Mouse (Mus musculus): Measurements from ENCODE around the gene Sergef. TPM values are rescaled to one million over a fixed set of nuclear protein-coding genes. Genes with fewer than 3 reads are reported as not detected.
"Not testable (repeated sequence)": the region's sequence is repeated elsewhere in the genome, so short reads cannot be mapped to it uniquely, and the experiment has no call there.

Sergef gene
- 6.6 and 13.7 TPM in 2 replicates for total RNA-seq (2017)

DNA sequence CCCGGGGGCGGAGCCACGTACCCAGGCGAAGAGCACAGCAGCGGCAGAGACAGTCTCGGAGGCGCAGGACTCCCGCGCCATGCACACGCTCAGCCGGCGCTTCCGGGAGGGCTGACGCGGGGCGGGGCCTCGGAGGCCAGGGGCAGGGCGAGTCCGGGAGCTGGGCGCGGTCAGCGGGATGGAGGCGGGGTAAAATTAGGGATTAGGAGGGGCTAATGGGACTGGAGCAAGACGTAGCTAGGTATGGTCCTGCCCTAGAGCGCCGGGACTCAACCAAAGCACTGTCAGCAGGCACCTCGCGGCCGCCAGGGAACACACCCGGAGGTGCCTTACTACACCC, at the start of gene Sergef:
Gene Sergef (minus strand): TSS at position 116 of the 340 bp plus-strand sequence.
- ATAC-seq (replicated peaks in 1 of 2; ENCODE audit: insufficient read depth in 1 of 2, low FRiP score in 2 of 2, low TSS enrichment in 1 of 2, low read depth in 1 of 2, poor library complexity in 2 of 2, severe bottlenecking in 2 of 2), result peak; percentile 97

DNA sequence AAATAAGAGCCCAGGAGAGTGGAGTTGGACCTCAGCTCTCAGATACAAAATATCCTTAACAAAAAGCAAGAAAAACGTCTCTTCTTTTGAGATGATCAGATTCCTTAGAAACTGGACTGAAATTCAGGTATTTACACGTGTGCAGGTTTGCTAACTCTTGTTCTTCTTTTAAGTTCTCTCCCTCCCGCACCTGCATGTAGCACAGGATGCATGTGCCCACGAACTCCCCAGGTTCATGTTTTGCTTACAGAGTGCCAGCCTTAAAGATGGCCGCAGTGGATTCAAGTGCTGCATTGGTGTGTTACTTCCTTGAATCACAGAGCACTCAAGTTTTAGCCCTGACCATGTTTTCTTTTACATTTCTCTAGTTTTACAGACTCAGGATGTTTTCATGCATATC, 47.2 kb upstream of the Sergef start:
- ATAC-seq (replicated peaks in 1 of 2; ENCODE audit: insufficient read depth in 1 of 2, low FRiP score in 2 of 2, low TSS enrichment in 1 of 2, low read depth in 1 of 2, poor library complexity in 2 of 2, severe bottlenecking in 2 of 2), result no peak

DNA sequence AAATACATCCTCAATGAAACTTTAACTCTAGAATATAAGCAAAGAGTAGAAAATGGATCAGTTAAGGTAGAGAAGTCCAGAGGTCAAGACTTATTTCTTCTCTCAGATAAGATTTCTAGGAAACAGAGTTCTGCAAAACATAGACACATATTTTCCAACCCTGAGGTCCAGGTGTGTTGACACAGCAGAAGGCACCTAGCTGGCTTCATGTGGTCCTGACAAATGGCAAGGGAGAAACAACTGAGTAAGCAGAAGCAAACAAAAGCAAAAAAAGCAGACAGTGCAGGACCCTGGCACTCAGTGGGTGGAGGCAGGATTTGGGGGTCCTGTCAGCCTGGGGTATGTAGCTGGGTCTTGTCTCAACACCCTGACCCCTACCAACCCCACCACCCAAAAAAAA, 41.1 kb upstream of the Sergef start:
- ATAC-seq (replicated peaks in 1 of 2; ENCODE audit: insufficient read depth in 1 of 2, low FRiP score in 2 of 2, low TSS enrichment in 1 of 2, low read depth in 1 of 2, poor library complexity in 2 of 2, severe bottlenecking in 2 of 2), result no peak

DNA sequence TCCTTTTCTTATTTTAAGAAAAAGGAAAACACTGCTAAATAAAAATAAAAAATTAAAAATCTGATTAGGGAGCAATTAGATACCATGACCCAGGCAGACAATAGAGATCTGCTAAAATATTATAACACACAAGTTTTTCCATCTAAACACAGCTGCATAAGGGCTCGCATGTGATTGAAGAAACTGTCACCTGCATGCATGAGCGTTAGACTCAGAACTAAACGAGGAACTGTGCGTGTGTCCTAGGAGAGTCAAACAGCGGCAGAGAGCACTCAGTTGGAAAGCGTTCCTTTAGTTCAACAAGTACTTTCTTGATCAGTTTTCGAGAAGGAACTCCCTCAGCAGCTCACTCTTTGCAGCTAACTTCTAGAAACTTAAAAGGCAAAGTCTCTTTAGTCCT, 39.4 kb upstream of the Sergef start:
- not testable (repeated sequence) for ATAC-seq (replicated peaks in 1 of 2; ENCODE audit: insufficient read depth in 1 of 2, low FRiP score in 2 of 2, low TSS enrichment in 1 of 2, low read depth in 1 of 2, poor library complexity in 2 of 2, severe bottlenecking in 2 of 2)

DNA sequence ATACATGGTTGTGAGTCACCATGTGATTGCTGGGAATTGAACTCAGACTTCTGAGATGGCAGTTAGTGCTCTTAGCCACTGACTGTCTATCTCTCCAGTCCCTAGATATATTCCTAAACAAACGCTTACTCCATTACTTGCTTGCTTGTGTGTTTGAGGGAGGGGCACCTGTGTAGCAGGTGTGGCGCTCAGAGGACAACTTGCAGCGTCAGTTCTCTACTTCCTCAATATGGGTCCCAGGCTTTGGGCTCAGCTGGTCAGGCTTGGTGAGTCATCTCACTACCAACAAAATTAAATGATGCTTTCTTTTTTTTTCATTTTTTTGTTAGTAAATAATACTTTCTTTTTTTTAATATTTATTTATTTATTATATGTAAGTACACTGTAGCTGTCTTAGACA, 38.8 kb upstream of the Sergef start:
- ATAC-seq (replicated peaks in 1 of 2; ENCODE audit: insufficient read depth in 1 of 2, low FRiP score in 2 of 2, low TSS enrichment in 1 of 2, low read depth in 1 of 2, poor library complexity in 2 of 2, severe bottlenecking in 2 of 2), result no peak

DNA sequence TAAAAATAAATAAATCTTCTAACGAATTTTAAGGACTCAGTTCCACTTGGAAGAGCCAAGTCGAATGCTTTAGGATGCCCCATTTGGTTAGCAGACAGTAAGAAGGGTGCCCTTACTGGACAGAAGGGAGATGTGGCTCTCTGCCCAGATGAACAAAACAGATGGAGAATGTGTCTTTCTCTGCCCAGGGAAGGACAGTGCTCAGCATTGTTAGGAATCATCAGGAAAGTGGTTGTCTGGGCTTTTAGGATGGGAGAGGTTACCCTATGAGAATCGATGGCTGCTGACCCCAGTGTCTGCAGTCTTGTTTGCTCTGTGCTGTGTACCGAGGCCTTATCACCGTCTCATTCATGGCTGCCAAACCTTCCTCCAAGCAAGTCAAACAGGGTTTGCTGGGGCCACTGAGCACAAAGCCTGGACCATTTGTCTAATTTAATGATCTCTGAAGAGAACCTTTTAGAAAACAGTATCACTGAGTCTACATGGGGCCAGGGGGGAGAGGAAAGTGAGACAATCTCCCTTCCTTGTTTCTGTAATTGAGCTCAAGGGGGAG, 37.3 kb upstream of the Sergef start:
- ATAC-seq (replicated peaks in 1 of 2; ENCODE audit: insufficient read depth in 1 of 2, low FRiP score in 2 of 2, low TSS enrichment in 1 of 2, low read depth in 1 of 2, poor library complexity in 2 of 2, severe bottlenecking in 2 of 2), result no peak

DNA sequence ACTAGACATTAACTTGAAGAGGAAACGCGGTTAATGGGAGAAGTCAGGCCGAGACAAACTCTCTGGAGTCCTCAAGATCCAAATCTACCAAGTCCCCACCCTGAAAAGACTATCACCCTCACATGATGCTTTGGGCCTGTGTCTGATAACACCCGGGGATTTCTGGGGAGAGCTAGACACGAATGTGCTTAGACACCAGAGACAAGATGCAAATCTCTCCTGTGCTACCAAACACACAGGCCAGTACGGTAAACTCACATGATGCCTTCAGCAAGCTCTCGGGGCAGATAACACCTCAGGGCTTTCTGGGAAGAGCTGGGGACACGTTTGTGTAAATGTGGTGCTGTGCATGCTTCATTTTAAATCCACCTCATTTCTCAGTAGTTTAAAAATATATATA, 36.3 kb upstream of the Sergef start:
- no peak for ATAC-seq (replicated peaks in 1 of 2; ENCODE audit: insufficient read depth in 1 of 2, low FRiP score in 2 of 2, low TSS enrichment in 1 of 2, low read depth in 1 of 2, poor library complexity in 2 of 2, severe bottlenecking in 2 of 2)

DNA sequence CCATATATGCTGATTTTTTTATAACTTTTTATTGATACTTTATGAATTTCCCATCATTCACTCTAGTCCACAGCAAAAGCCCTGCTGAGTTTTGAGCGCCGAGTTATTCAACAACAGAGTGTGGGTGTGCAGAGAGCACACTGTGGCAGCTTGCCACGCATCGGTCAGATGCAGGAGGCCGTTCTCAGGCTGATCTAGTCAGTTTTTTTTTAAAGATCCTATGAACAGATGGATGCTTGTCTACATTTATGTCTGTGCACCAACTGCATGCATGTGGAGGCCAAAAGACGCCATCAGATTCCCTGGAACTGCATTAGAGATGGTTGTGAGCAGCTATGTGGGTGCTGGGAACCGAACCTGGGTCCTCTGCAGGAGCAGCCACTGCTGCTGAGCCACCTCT, 35.5 kb upstream of the Sergef start:
- ATAC-seq (replicated peaks in 1 of 2; ENCODE audit: insufficient read depth in 1 of 2, low FRiP score in 2 of 2, low TSS enrichment in 1 of 2, low read depth in 1 of 2, poor library complexity in 2 of 2, severe bottlenecking in 2 of 2), result no peak

DNA sequence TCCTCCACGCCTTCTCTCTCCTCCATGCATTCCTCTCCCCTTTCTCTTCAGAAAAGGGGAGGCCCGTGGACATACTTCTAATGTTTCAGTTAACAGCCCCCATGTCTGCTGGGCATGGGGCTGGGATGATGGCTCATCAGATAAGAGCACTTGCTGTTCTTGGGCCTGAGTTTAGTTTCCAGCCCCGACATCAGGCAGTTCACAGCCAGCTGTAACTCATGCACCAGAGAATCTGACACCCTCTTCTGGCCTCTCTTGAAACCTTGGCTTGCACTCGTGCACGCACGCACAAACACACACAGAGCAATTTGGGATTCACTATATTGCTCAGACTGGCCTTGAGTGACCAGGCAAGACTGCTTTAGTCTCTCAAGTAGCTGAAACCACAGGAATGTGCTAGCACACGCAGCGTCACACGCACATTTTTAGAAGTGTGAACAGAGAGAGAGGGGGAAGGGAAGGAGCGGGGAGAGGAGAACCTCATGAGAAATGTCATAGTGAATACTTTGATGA, 32.6 kb upstream of the Sergef start, which contains the start of gene Tph1:
Gene Tph1 (minus strand): TSS at position 378 of the 513 bp plus-strand sequence.
- ATAC-seq (replicated peaks in 1 of 2; ENCODE audit: insufficient read depth in 1 of 2, low FRiP score in 2 of 2, low TSS enrichment in 1 of 2, low read depth in 1 of 2, poor library complexity in 2 of 2, severe bottlenecking in 2 of 2), result 0 out of 4 replicates have a peak, but pooled peaks of 1 of the 2 experiments have one; percentile 25

DNA sequence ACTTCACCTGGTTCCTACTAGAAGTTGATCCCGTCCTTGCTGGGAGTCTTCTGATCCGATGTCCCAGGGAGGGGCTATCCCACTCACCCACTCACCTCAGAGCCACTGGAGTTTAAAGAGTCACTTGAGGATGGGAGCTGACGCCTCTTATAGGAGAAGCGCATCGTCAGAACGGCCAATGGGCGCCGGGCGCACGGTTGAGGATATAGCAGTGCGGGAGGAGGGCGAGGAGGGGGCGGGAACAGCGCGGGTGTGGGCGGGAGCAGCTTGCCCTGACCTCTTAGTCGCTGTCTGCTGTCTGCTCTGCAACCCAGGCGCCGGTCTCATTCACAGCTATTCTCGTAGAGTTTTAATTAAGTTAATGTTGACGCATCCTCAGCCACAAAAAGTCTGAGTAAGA, 27.6 kb upstream of the Sergef start:
- ATAC-seq (replicated peaks in 1 of 2; ENCODE audit: insufficient read depth in 1 of 2, low FRiP score in 2 of 2, low TSS enrichment in 1 of 2, low read depth in 1 of 2, poor library complexity in 2 of 2, severe bottlenecking in 2 of 2), result peak; percentile 46 to 66; a peak in 3 of 4 replicates

DNA sequence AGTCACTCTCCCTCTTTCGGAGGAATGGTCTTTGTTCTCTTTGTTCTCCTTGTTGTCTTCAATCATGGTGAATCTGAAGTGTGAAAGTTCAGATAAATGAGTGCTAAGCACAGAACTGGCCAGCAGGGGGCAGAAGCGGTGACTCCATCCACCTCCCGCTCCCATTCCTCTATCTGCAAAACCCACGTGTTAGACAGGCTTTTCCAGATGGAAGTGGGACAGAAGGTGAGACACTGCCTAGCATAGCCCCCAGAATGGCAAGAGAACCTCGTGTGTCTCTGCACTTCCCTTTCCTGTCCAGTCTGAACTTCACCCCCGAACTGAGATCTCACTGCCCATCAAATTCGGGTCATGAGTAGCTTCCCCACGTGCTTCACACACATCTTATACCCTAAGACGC, 25.6 kb upstream of the Sergef start:
- ATAC-seq (replicated peaks in 1 of 2; ENCODE audit: insufficient read depth in 1 of 2, low FRiP score in 2 of 2, low TSS enrichment in 1 of 2, low read depth in 1 of 2, poor library complexity in 2 of 2, severe bottlenecking in 2 of 2), result peak in 1 of 2 experiments; percentile 54; a peak in 1 of 4 replicates

DNA sequence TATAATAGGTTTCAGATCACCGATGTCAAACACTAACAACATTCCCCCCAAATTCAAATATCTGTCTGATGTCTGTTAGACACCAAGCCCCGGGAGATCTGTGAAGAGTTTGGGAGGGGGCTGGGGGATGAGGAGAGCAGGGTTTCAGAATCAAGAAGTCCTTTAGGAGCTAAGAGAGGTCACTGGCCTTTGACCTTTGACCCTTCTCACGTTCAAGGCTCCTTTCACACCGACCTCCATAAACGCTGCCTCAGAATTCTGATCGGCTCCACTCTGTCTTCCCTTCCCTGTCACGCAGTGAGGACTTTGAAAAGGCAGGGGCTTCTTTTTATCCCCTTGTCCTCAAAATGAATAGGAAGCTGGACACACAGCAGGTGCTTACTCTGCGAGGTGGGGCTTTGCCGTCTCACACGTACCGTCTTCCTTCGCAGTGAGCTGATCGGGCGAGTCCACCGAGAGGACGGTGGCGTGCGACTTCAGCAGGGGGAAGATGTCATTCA, 22.0 kb upstream of the Sergef start:
- no peak for ATAC-seq (replicated peaks in 1 of 2; ENCODE audit: insufficient read depth in 1 of 2, low FRiP score in 2 of 2, low TSS enrichment in 1 of 2, low read depth in 1 of 2, poor library complexity in 2 of 2, severe bottlenecking in 2 of 2)

DNA sequence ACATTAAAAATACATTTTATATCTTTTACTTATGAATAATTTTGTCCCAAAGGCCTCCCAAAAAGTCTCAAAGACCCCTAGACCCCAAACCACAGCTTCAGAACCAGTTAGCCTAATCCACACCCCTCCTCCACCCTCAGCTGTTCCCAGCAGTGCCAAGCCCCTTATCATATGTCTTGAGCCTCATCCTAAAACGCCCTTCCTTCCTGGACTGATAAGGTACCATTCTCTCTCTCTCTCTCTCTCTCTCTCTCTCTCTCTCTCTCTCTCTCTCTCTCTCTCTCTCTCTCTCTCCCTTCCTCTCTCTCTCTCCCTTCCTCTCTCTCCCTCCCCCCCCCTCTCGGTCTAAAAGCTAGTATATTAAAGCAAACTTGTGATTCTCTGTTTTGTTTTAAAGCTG, 12.7 kb upstream of the Sergef start:
- no peak for ATAC-seq (replicated peaks in 1 of 2; ENCODE audit: insufficient read depth in 1 of 2, low FRiP score in 2 of 2, low TSS enrichment in 1 of 2, low read depth in 1 of 2, poor library complexity in 2 of 2, severe bottlenecking in 2 of 2)

DNA sequence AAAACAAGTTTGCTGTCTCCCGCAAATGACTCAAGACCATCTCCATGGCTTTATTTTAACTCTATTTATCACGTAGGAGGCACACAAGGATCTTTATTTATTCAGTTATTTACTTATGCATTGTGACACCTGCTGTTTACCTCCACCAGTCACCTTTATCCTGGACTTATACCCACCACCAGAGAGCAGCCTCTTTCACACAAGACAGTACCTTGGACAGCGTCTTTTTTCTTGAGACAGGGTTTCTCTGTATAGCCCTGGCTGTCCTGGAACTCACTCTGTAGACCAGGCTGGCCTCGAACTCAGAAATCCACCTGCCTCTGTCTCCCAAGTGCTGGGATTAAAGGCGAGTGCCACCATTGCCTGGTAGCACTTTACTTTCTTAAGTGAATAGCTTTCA, 10.6 kb upstream of the Sergef start:
- ATAC-seq (replicated peaks in 1 of 2; ENCODE audit: insufficient read depth in 1 of 2, low FRiP score in 2 of 2, low TSS enrichment in 1 of 2, low read depth in 1 of 2, poor library complexity in 2 of 2, severe bottlenecking in 2 of 2), result not testable (repeated sequence)

DNA sequence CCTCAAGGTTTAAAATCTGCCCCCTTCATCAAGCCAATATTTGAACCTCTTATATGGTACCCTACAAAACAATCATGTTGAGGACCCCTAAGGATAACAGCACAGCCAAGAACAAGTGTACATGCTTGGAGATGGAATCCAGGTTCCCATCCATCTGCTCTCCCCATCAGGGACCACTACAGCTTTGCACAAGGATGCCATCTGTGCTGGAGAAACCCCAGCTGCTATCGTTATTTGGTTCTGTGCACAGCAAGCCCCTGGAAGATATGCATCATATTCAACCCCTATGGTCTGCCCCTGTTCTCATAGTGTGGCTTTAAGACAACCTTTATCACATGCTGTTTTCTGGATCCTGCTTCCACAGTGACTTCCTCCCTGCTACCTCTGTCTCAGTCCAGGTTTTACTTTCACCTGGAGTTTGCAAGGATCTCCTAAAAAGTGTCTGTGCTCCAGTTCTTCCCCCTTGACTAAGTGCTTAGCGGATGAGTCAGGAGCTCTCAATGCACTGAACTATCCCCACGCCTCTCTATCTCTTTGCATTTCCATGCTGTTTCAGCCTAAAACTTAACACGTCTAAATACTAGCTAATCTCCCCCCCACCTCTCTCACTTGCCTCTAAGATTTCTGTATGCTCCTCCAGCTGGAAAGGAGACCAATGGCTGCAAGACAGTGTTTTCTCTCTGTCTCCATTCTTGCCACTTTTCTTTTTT, 9.0 kb upstream of the Sergef start:
- no peak for ATAC-seq (replicated peaks in 1 of 2; ENCODE audit: insufficient read depth in 1 of 2, low FRiP score in 2 of 2, low TSS enrichment in 1 of 2, low read depth in 1 of 2, poor library complexity in 2 of 2, severe bottlenecking in 2 of 2)

DNA sequence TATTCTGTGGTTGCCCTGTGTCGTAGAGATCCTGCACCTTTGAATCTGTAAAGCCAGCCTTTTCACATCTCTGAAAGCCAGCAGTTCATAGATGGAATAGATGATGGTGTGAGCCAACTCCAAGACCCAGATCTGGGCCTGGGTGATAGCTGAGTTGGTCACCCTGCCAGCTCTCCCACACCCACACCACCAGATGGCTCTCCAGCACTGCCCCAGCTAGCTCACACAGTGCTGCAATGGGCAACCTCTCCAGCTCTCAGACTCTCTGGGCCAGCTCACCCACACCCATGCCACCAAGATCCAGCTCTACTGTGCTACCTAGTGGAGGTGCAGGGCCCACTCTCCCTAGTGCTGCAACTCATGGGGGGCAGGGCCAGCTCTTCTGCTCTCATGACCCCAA, 3.6 kb upstream of the Sergef start:
- no peak for ATAC-seq (replicated peaks in 1 of 2; ENCODE audit: insufficient read depth in 1 of 2, low FRiP score in 2 of 2, low TSS enrichment in 1 of 2, low read depth in 1 of 2, poor library complexity in 2 of 2, severe bottlenecking in 2 of 2)

DNA sequence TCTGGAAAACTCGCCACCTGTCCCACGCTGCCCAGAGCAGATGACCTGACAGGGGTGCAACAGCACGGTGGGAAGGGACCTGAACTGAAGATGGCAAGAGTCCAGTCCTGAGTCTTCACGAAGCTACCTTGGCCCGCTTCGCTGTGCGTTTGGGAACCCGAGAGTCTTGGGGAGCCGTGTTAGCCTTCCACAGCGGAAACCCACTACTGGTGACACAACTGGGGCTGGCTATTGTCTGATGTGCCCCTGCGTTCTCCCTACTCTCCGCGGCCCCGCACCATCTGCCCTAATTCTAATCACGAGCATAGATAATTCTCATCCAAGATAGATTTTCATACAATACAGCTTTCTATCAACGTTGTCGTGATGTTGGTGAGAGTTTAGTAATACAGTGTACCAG, 455 bp upstream of the Sergef start:
- peak; percentile 16 to 23; a peak in 2 of 4 replicates for ATAC-seq (replicated peaks in 1 of 2; ENCODE audit: insufficient read depth in 1 of 2, low FRiP score in 2 of 2, low TSS enrichment in 1 of 2, low read depth in 1 of 2, poor library complexity in 2 of 2, severe bottlenecking in 2 of 2)

DNA sequence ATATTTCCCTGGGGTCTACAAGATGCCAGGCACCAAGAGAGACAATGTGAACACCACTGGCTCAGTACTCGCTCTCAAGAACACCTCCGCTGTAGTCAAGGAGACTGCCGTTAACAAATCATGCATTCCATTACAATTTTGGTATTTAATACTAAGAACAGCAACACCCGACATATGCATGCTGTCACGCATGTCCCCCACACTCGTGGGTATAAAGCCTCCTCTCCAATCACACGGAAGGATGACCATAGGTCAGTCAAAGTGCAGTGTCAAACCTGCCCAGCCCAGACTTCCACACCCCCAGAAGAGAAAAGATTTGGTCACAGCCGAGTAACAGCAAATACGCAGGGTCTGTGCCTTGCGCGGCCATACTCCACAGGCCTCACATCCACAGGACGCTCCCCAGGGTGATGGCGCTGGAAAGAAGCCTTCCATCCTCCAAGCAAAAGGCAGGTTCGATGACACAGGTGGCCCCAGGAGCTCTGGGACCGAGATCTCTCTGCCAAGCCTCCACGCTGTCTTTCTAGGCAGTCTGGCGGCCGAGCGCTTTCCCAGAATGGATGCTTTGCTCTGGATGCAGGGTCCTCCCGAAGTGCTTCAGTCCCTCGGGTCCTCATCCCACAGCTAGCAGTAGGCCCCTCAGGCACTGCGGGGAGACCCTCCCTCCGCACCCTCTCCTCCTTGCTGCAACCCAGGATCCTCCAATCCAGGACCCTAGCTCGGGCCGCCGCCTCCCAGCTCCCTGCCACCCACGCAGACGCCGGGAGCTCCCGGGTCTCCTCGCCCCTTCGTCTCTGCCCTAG, 517 bp downstream of the Sergef start:
- ATAC-seq (replicated peaks in 1 of 2; ENCODE audit: insufficient read depth in 1 of 2, low FRiP score in 2 of 2, low TSS enrichment in 1 of 2, low read depth in 1 of 2, poor library complexity in 2 of 2, severe bottlenecking in 2 of 2), result peak in 1 of 2 experiments; percentile 6; a peak in 2 of 4 replicates
